In genomic region chr9:74513887-74514286, GRCm38 (mm10) we compare ENCODE assay signal across 32 mouse cellular contexts.
"Had no signal": no experiment of that assay in that cellular context is flagged by ENCODE, and none has a peak within 500 bp of the region (broad histone marks: within the 10 kb centered on the region; RNA-seq: fewer than 3 reads in every experiment).

No protein-coding gene starts in this region.

- ATAC-seq: liver, embryonic 12.5 days; liver, postnatal 0 days; lung, postnatal 0 days; midbrain, embryonic 13.5 days; midbrain, embryonic 15.5 days; midbrain, embryonic 16.5 days had no signal

- H3K4me1 ChIP-seq: limb, embryonic 10.5 days; limb, embryonic 12.5 days; limb, embryonic 13.5 days; limb, embryonic 15.5 days; liver, embryonic 12.5 days; liver, embryonic 13.5 days; liver, embryonic 15.5 days; lung, embryonic 15.5 days; megakaryocyte, embryonic 14.5 days; midbrain, embryonic 10.5 days; midbrain, embryonic 12.5 days; midbrain, embryonic 13.5 days; midbrain, embryonic 15.5 days; neural tube, embryonic 12.5 days had no signal

- H3K9me3 ChIP-seq: limb, embryonic 10.5 days; limb, embryonic 12.5 days; limb, embryonic 13.5 days; limb, embryonic 15.5 days; liver, embryonic 12.5 days; liver, embryonic 13.5 days; liver, embryonic 15.5 days; lung, embryonic 15.5 days; midbrain, embryonic 10.5 days; midbrain, embryonic 12.5 days; midbrain, embryonic 13.5 days; midbrain, embryonic 15.5 days; neural tube, embryonic 12.5 days had no signal

- H3K27me3 ChIP-seq: limb, embryonic 12.5 days; limb, embryonic 13.5 days; limb, embryonic 15.5 days; liver, embryonic 12.5 days; liver, embryonic 13.5 days; liver, embryonic 15.5 days; lung, embryonic 15.5 days; megakaryocyte, embryonic 14.5 days; midbrain, embryonic 12.5 days; midbrain, embryonic 13.5 days; midbrain, embryonic 15.5 days; neural tube, embryonic 12.5 days had no signal

- H3K27ac ChIP-seq: limb, embryonic 10.5 days; limb, embryonic 12.5 days; limb, embryonic 13.5 days; limb, embryonic 15.5 days; liver, embryonic 12.5 days; liver, embryonic 13.5 days; liver, embryonic 14.5 days; liver, embryonic 15.5 days; lung, embryonic 15.5 days; macrophage; midbrain, embryonic 10.5 days; midbrain, embryonic 12.5 days; midbrain, embryonic 13.5 days; midbrain, embryonic 15.5 days; neural tube, embryonic 12.5 days had no signal

- H3K4me3 ChIP-seq: limb, embryonic 10.5 days; limb, embryonic 12.5 days; limb, embryonic 13.5 days; limb, embryonic 15.5 days; liver, embryonic 12.5 days; liver, embryonic 13.5 days; liver, embryonic 15.5 days; lung, embryonic 15.5 days; megakaryocyte, embryonic 14.5 days; midbrain, embryonic 10.5 days; midbrain, embryonic 12.5 days; midbrain, embryonic 13.5 days; midbrain, embryonic 15.5 days; myocyte; neural tube, embryonic 12.5 days had no signal

- H3K9ac ChIP-seq: limb, embryonic 12.5 days; limb, embryonic 13.5 days; limb, embryonic 15.5 days; liver, embryonic 12.5 days; liver, embryonic 13.5 days; liver, embryonic 14.5 days; liver, embryonic 15.5 days; liver, postnatal 0 days; lung, embryonic 14.5 days; lung, embryonic 15.5 days; midbrain, embryonic 12.5 days; midbrain, embryonic 13.5 days; midbrain, embryonic 15.5 days; neural tube, embryonic 12.5 days had no signal

- H3K4me2 ChIP-seq: limb, embryonic 12.5 days; limb, embryonic 13.5 days; limb, embryonic 15.5 days; liver, embryonic 11.5 days; liver, embryonic 12.5 days; liver, embryonic 13.5 days; liver, embryonic 15.5 days; lung, embryonic 14.5 days; lung, embryonic 15.5 days; midbrain, embryonic 11.5 days; midbrain, embryonic 12.5 days; midbrain, embryonic 13.5 days; midbrain, embryonic 15.5 days; neural tube, embryonic 12.5 days had no signal

- H3K36me3 ChIP-seq: limb, embryonic 10.5 days; limb, embryonic 12.5 days; limb, embryonic 13.5 days; limb, embryonic 15.5 days; liver, embryonic 12.5 days; liver, embryonic 13.5 days; liver, embryonic 15.5 days; lung, embryonic 15.5 days; midbrain, embryonic 10.5 days; midbrain, embryonic 12.5 days; midbrain, embryonic 13.5 days; midbrain, embryonic 15.5 days; neural tube, embryonic 12.5 days had no signal

- DNase-seq: left cerebral cortex, postnatal 4 days; liver; liver, embryonic 13.5 days; liver, postnatal 0 days; lung, adult 18-20 months; lung, adult 2 months; lung, embryonic 14.5 days; lung, postnatal 10 days; lung, postnatal 14 days; lung, postnatal 36 days; lung, postnatal 4 days; midbrain, embryonic 14.5 days had no signal
